Mouse (Mus musculus): ENCODE results near the gene Htr2b. TPM values are rescaled to one million over a fixed set of nuclear protein-coding genes. Genes with fewer than 3 reads are reported as not detected.

Htr2b gene
- polyA plus RNA-seq, 1 experiment from 2014 or later: 3.1 TPM

DNA sequence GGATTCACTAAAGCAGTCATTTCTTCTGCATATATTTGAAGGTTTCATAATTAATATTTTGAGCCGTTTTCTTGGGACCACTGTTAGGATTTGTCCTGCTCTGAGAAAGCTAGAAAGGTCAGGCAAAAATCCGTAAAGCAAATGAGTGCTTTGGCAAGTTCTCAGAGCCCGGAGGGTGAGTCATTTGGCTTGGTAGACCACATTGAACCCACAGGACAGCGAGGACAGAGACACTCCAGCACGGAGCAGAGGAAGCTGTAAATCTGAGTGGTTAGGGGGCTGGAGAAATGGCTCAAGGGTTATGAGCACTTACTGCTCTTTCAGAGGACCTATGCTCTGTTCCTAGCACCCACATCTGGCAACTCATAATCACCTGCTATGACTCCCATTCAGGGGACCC is 35.8 kb upstream of the Htr2b start:
- H3K4me2 ChIP-seq (replicated peaks; ENCODE audit: low read depth): no peak overlapping the region
- H3K27me3 ChIP-seq (ENCODE audit: control insufficient read depth, insufficient read depth, low read length): no peaks in the 10 kb centered on the region
- no peak overlapping the region for H3K27ac ChIP-seq (replicated peaks)
- ATAC-seq (ENCODE audit: low FRiP score, low TSS enrichment) (no peak; the same call in 1 of the 2 replicates), DNase-seq (ENCODE audit: low spot score) (no peak)
- no peak overlapping the region for H3K9ac ChIP-seq (ENCODE audit: low read length)
- no peaks in the 10 kb centered on the region for H3K36me3 ChIP-seq (ENCODE audit: control insufficient read depth, insufficient read depth, low read length)
- TF ChIP-seq CTCF (IDR thresholded peaks at IDR 0.05; ENCODE audit: low read depth) (no peak), EP300 (optimal IDR thresholded peaks at IDR 0.05) (no peak)
- H3K4me3 ChIP-seq (ENCODE audit: low read depth, low read length): no peak overlapping the region
- 57% methylated on average over 5 of the region's 5 CpGs for WGBS
- no peaks in the 10 kb centered on the region for H3K9me3 ChIP-seq (ENCODE audit: control insufficient read depth, low read length)
- no peaks in the 10 kb centered on the region for H3K4me1 ChIP-seq (replicated peaks; ENCODE audit: control insufficient read depth, insufficient read depth)

DNA sequence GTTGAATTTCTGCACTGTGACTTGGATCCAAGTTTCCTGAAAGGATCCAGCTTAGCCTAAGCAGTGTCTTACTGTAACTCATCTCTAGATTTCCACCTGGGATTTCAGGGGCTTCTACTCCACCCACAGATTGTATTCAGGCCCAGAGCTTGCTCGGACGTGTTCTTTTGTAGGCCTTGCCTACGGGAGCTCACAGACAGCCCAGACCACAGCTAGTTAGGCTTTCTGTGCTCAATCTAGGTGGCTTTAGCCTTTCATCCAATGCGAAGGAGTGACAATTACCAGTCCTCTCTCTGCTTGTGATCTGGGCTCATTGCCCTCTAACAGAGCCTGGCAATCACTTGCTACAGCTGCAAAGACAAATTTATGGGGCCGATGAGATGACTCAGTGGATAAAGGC is 34.5 kb upstream of the Htr2b start:
- no peak overlapping the region for H3K9ac ChIP-seq (ENCODE audit: low read length)
- H3K4me3 ChIP-seq (ENCODE audit: low read depth, low read length): no peak overlapping the region
- no peaks in the 10 kb centered on the region for H3K9me3 ChIP-seq (ENCODE audit: control insufficient read depth, low read length)
- WGBS: 52% methylated on average over 5 of the region's 5 CpGs
- DNase-seq (ENCODE audit: low spot score): no peak
- H3K4me2 ChIP-seq (replicated peaks; ENCODE audit: low read depth): no peak overlapping the region
- peak overlapping the region; percentile 56; the same call in 1 of the 2 replicates for H3K27ac ChIP-seq (replicated peaks)
- H3K36me3 ChIP-seq (ENCODE audit: control insufficient read depth, insufficient read depth, low read length): no peaks in the 10 kb centered on the region
- no peak for TF ChIP-seq CTCF (IDR thresholded peaks at IDR 0.05; ENCODE audit: low read depth)
- TF ChIP-seq EP300 (optimal IDR thresholded peaks at IDR 0.05): no peak
- ATAC-seq (ENCODE audit: low FRiP score, low TSS enrichment): no peak
- no peaks in the 10 kb centered on the region for H3K4me1 ChIP-seq (replicated peaks; ENCODE audit: control insufficient read depth, insufficient read depth)
- H3K27me3 ChIP-seq (ENCODE audit: control insufficient read depth, insufficient read depth, low read length): no peaks in the 10 kb centered on the region

DNA sequence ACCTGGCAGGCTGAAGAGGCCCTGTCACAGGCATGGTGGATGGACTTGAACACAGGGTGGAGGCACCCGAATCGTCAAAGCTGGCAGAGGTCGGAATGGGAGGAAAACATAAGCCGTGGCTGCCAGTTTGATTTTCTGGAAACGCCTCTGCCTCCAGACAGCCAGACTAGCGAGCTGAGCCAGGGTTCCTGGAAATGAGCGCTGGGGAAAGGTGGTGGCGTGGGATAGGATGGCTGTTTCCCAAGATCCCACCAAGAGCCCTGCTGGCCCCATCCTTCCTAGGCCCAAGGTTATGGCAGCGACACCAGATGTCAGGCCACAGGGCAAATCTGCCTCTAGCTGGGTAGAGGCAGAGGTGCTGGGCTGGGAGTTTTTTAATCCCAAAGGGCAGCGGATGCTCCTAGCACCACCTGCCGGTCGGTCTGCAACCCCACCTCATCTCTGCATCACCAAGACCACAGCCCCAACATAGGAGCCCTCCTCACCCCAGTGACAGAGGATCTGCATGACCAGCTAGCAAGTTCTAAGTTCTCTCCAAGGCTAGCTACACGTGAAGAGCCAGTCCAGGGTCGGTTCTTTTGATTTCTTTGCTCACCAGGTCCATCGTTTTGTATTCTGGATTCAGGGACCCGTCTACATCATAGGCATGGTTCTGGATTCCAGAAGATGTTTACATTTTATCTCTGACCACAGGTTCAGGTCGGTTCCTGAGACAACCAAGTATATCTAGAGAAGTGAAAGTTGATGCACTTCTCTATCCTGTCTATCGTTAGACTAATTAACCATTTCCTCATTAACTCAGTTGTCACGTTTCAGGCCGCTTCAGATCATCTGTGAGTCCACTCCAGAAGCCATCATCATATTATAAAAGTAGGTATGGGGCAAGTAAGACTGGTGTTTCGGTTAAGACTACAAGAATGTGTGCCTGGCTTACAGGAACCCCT is 32.5 kb upstream of the Htr2b start:
- DNase-seq (ENCODE audit: low spot score): no peak
- Histone ChIP-seq H3K27me3 (ENCODE audit: control insufficient read depth, insufficient read depth, low read length) (no peaks in the 10 kb centered on the region), H3K4me1 (replicated peaks; ENCODE audit: control insufficient read depth, insufficient read depth) (no peaks in the 10 kb centered on the region), H3K9me3 (ENCODE audit: control insufficient read depth, low read length) (no peaks in the 10 kb centered on the region), H3K4me2 (replicated peaks; ENCODE audit: low read depth) (no peak overlapping the region), H3K36me3 (ENCODE audit: control insufficient read depth, insufficient read depth, low read length) (no peaks in the 10 kb centered on the region), H3K4me3 (ENCODE audit: low read depth, low read length) (no peak overlapping the region), H3K9ac (ENCODE audit: low read length) (no peak overlapping the region), H3K27ac (replicated peaks) (no peak overlapping the region)
- ATAC-seq (ENCODE audit: low FRiP score, low TSS enrichment): no peak
- 74% methylated on average over 21 of the region's 21 CpGs for WGBS
- TF ChIP-seq CTCF (IDR thresholded peaks at IDR 0.05; ENCODE audit: low read depth) (peak; percentile 46), EP300 (optimal IDR thresholded peaks at IDR 0.05) (no peak)

DNA sequence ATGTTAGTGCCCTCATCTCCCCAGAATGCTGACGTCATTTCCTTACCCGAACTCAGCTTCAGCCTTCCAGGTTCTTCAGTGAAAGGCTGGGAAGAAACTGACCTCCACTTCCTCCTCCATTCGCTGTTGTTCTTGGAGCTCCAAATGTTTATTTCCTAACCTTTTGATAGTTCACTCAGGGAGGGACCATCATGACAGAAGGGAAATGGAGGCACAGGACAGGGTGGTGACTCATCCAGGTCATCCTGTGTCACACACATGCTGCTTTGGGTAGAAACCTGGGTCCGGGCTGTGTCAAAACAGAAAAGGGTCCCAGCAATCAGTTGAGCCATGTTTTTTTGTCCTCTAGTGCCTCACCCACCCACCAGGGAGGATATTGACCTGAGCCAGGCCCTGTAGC is 31.4 kb upstream of the Htr2b start:
- no peak overlapping the region for H3K4me3 ChIP-seq (ENCODE audit: low read depth, low read length)
- H3K27ac ChIP-seq (replicated peaks): no peak overlapping the region
- DNase-seq (ENCODE audit: low spot score) (no peak), ATAC-seq (ENCODE audit: low FRiP score, low TSS enrichment) (no peak)
- 82% methylated on average over 4 of the region's 4 CpGs for WGBS
- H3K9me3 ChIP-seq (ENCODE audit: control insufficient read depth, low read length): no peaks in the 10 kb centered on the region
- H3K4me1 ChIP-seq (replicated peaks; ENCODE audit: control insufficient read depth, insufficient read depth): no peaks in the 10 kb centered on the region
- peaks cover 6% of the 10 kb centered on the region; the same call in 1 of the 2 replicates for H3K36me3 ChIP-seq (ENCODE audit: control insufficient read depth, insufficient read depth, low read length)
- TF ChIP-seq EP300 (optimal IDR thresholded peaks at IDR 0.05): no peak
- H3K4me2 ChIP-seq (replicated peaks; ENCODE audit: low read depth): no peak overlapping the region
- H3K27me3 ChIP-seq (ENCODE audit: control insufficient read depth, insufficient read depth, low read length): no peaks in the 10 kb centered on the region
- no peak overlapping the region for H3K9ac ChIP-seq (ENCODE audit: low read length)

DNA sequence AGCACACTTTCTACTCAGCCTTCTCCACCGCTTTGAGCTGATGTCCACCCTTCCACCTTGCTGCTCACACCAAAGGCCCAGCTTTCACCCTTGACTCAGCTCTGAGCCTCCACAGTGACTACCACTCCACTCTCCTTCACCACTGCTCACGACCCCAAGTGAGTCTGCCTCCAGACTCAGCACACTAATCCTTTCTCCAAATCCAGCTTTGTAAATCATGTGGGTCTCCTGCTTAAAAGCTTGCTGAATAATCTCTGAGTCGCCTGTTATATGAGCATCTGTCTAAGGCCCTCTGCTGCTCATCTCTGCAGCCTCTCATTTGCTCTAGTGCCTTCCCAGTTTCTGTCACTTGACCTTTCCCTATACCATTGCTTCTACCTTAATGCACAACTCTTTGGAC is 29.3 kb upstream of the Htr2b start:
- TF ChIP-seq EP300 (optimal IDR thresholded peaks at IDR 0.05) (no peak), CTCF (IDR thresholded peaks at IDR 0.05; ENCODE audit: low read depth) (no peak)
- ATAC-seq (ENCODE audit: low FRiP score, low TSS enrichment) (0 out of 2 replicates have a peak, but pooled peaks have one; percentile 22), DNase-seq (ENCODE audit: low spot score) (no peak)
- 66% methylated on average over 3 of the region's 3 CpGs for WGBS
- Histone ChIP-seq H3K9me3 (ENCODE audit: control insufficient read depth, low read length) (no peaks in the 10 kb centered on the region), H3K4me1 (replicated peaks; ENCODE audit: control insufficient read depth, insufficient read depth) (no peaks in the 10 kb centered on the region), H3K27me3 (ENCODE audit: control insufficient read depth, insufficient read depth, low read length) (no peaks in the 10 kb centered on the region), H3K9ac (ENCODE audit: low read length) (no peak overlapping the region), H3K36me3 (ENCODE audit: control insufficient read depth, insufficient read depth, low read length) (peaks cover 12% of the 10 kb centered on the region), H3K27ac (replicated peaks) (no peak overlapping the region), H3K4me3 (ENCODE audit: low read depth, low read length) (no peak overlapping the region), H3K4me2 (replicated peaks; ENCODE audit: low read depth) (no peak overlapping the region)

DNA sequence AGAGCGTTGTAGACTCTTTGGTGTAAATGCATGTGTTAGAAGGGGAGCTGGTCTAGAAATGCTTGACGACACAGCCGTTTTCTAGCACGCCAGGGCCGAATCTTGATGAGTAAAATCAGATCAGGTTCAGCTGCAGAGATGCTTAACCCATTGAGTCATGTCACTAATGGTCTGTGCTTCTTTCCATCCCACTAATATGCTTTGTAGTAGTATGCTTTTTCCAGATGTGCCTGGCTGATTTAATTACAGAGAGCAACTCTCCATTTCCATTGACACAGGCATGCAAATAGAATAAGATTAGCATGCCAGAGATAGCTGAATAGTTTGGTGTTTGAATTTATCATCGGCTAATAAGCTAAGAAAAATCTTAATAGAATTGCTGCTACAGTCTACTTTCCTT is 23.5 kb upstream of the Htr2b start:
- Histone ChIP-seq H3K9me3 (ENCODE audit: control insufficient read depth, low read length) (no peaks in the 10 kb centered on the region), H3K4me2 (replicated peaks; ENCODE audit: low read depth) (no peak overlapping the region), H3K27ac (replicated peaks) (no peak overlapping the region), H3K36me3 (ENCODE audit: control insufficient read depth, insufficient read depth, low read length) (peaks cover 29% of the 10 kb centered on the region), H3K9ac (ENCODE audit: low read length) (no peak overlapping the region), H3K4me1 (replicated peaks; ENCODE audit: control insufficient read depth, insufficient read depth) (no peaks in the 10 kb centered on the region), H3K27me3 (ENCODE audit: control insufficient read depth, insufficient read depth, low read length) (no peaks in the 10 kb centered on the region), H3K4me3 (ENCODE audit: low read depth, low read length) (no peak overlapping the region)
- DNase-seq (ENCODE audit: low spot score) (no peak), ATAC-seq (ENCODE audit: low FRiP score, low TSS enrichment) (no peak)
- TF ChIP-seq CTCF (IDR thresholded peaks at IDR 0.05; ENCODE audit: low read depth): no peak
- WGBS: 92% methylated on average over 6 of the region's 6 CpGs
